Mouse (Mus musculus): ENCODE results near the gene P2ry12.

- TF ChIP-seq POLR2A (IDR thresholded peaks at IDR 0.05; ENCODE audit: insufficient read depth, low read length) (no peak), EP300 (IDR thresholded peaks at IDR 0.05; ENCODE audit: insufficient read depth, low read depth, low read length) (no peak), CTCF (IDR thresholded peaks at IDR 0.05; ENCODE audit: low read depth, low read length) (no peak)
These were observed 43.3 kb downstream of the P2ry12 start for GRCm38 (mm10) chr3:59219326-59219725.
